Mouse (Mus musculus) hindbrain, embryonic 11.5 days (tissue): ENCODE measurements at regions not wholly inside any gene's neighbourhood (a gene's known extent, or its start where the extent isn't known, plus 50 kb on each side); places are given as distances from the start of the nearest gene placed in this dataset.

Experiments used
- ATAC-seq: fragments of 200-750 bp; cut with Nextera tagmentation; 2 replicates; pipeline ENCODE4 v1.8.0; 2017; ENCODE audit warnings: mild to moderate bottlenecking, moderate TSS enrichment, moderate library complexity; ENCODE audit not compliant: low FRiP score
- DNase-seq: peaks from one replicate; pipeline ENCODE4 v3.0.0-alpha.2; 2015; ENCODE audit warnings: low spot score
- H3K27ac ChIP-seq: fragments of 300-500 bp; sonication (generic); 2 replicates; pipeline ENCODE4 v1.5.1; 2014; ENCODE audit warnings: mild to moderate bottlenecking, low read depth, low read length
- H3K27me3 ChIP-seq: fragments of 300-500 bp; sonication (generic); 2 replicates; pipeline ENCODE4 v1.6.1; 2014; ENCODE audit warnings: mild to moderate bottlenecking, low read length, moderate library complexity, mixed read lengths; ENCODE audit not compliant: control insufficient read depth, insufficient read depth
- H3K36me3 ChIP-seq: fragments of 300-500 bp; sonication (generic); 2 replicates; pipeline ENCODE4 v1.6.1; 2014; ENCODE audit warnings: mild to moderate bottlenecking, low read length, moderate library complexity, mixed read lengths; ENCODE audit not compliant: control insufficient read depth, insufficient read depth
- H3K4me1 ChIP-seq: fragments of 300-500 bp; sonication (generic); replicated peaks from 2 replicates; pipeline ENCODE4 v1.6.1; 2014; ENCODE audit warnings: low read length, mixed read lengths; ENCODE audit not compliant: control insufficient read depth, insufficient read depth
- H3K4me2 ChIP-seq: fragments of 300-500 bp; sonication (generic); replicated peaks from 2 replicates; pipeline ENCODE4 v1.6.1; 2014; ENCODE audit warnings: mild to moderate bottlenecking, low read depth, low read length
- H3K4me3 ChIP-seq: fragments of 300-500 bp; sonication (generic); 2 replicates; pipeline ENCODE4 v1.5.1; 2014; ENCODE audit warnings: low read depth, low read length
- H3K9ac ChIP-seq: fragments of 300-500 bp; sonication (generic); 2 replicates; pipeline ENCODE4 v1.6.1; 2014; ENCODE audit warnings: low read depth, low read length
- H3K9me3 ChIP-seq: fragments of 300-500 bp; sonication (generic); 2 replicates; pipeline ENCODE4 v1.6.1; 2016; ENCODE audit warnings: low read length; ENCODE audit not compliant: control insufficient read depth
- WGBS: fragments of 180-500 bp; shearing (Covaris S2); extraction: QIAGEN DNeasy Blood & Tissue Kit; methylation state at CpG from one replicate; pipeline ENCODE4 v1.1.7; 2014; 5-methylcytosine and 5-hydroxymethylcytosine counted together

GRCm38 (mm10) chr3:57149156-57149555, 152.6 kb downstream of the Tm4sf1 start:
- Histone ChIP-seq H3K27ac (no peak overlapping the region), H3K4me3 (no peak overlapping the region), H3K9ac (no peak overlapping the region), H3K4me2 (no peak overlapping the region), H3K4me1 (no peaks in the 10 kb centered on the region), H3K36me3 (no peaks in the 10 kb centered on the region), H3K9me3 (no peaks in the 10 kb centered on the region), H3K27me3 (no peaks in the 10 kb centered on the region)
- 93% methylated on average over 3 of the region's 3 CpGs for WGBS
- no peak for ATAC-seq
- DNase-seq, result no peak

- Histone ChIP-seq H3K4me3 (peak overlapping the region; percentile 30), H3K36me3 (no peaks in the 10 kb centered on the region), H3K27me3 (no peaks in the 10 kb centered on the region), H3K4me2 (peak overlapping the region; percentile 38), H3K9ac (peak overlapping the region; percentile 20; the same call in 1 of the 2 replicates), H3K9me3 (no peaks in the 10 kb centered on the region), H3K4me1 (no peaks in the 10 kb centered on the region), H3K27ac (no peak overlapping the region)
- ATAC-seq (peak; percentile 92), DNase-seq (peak; percentile 50)
- 16% methylated on average over 24 of the region's 24 CpGs for WGBS
Measured at GRCm38 (mm10) chr3:57136847-57137246, 164.9 kb downstream of the Tm4sf1 start.

- 85% methylated on average over 2 of the region's 2 CpGs for WGBS
- H3K9me3 ChIP-seq, result no peaks in the 10 kb centered on the region
- H3K27me3 ChIP-seq, result no peaks in the 10 kb centered on the region
- no peaks in the 10 kb centered on the region for H3K4me1 ChIP-seq
- H3K9ac ChIP-seq, result no peak overlapping the region
- H3K4me3 ChIP-seq, result no peak overlapping the region
- no peaks in the 10 kb centered on the region for H3K36me3 ChIP-seq
- H3K27ac ChIP-seq, result no peak overlapping the region
- no peak for DNase-seq
- no peak overlapping the region for H3K4me2 ChIP-seq
- no peak for ATAC-seq
Measured at GRCm38 (mm10) chr3:57128606-57129005, 173.2 kb downstream of the Tm4sf1 start.

GRCm38 (mm10) chr3:57125792-57126485, 175.8 kb downstream of the Tm4sf1 start:
- ATAC-seq, result no peak
- no peak overlapping the region for H3K4me3 ChIP-seq
- no peak overlapping the region for H3K27ac ChIP-seq
- H3K27me3 ChIP-seq, result no peaks in the 10 kb centered on the region
- no peaks in the 10 kb centered on the region for H3K9me3 ChIP-seq
- H3K4me1 ChIP-seq, result no peaks in the 10 kb centered on the region
- whole genome bisulfite sequencing, result 79% methylated on average over 4 of the region's 4 CpGs
- no peaks in the 10 kb centered on the region for H3K36me3 ChIP-seq
- no peak for DNase-seq
- H3K4me2 ChIP-seq, result no peak overlapping the region
- H3K9ac ChIP-seq, result no peak overlapping the region

- ATAC-seq (no peak), DNase-seq (peak; percentile 21)
- no peak overlapping the region for H3K4me2 ChIP-seq
- no peak overlapping the region for H3K4me3 ChIP-seq
- no peak overlapping the region for H3K9ac ChIP-seq
- H3K36me3 ChIP-seq, result no peaks in the 10 kb centered on the region
- no peaks in the 10 kb centered on the region for H3K9me3 ChIP-seq
- H3K27ac ChIP-seq, result no peak overlapping the region
- H3K4me1 ChIP-seq, result no peaks in the 10 kb centered on the region
- 87% methylated on average over 1 of the region's 1 CpGs for whole genome bisulfite sequencing
- no peaks in the 10 kb centered on the region for H3K27me3 ChIP-seq
Measured at GRCm38 (mm10) chr3:57118016-57118415, 183.8 kb downstream of the Tm4sf1 start.

GRCm38 (mm10) chr3:57102254-57102653, 199.5 kb downstream of the Tm4sf1 start:
- Histone ChIP-seq H3K9ac (no peak overlapping the region), H3K36me3 (no peaks in the 10 kb centered on the region), H3K27ac (no peak overlapping the region), H3K4me3 (no peak overlapping the region), H3K9me3 (no peaks in the 10 kb centered on the region), H3K4me1 (no peaks in the 10 kb centered on the region), H3K4me2 (no peak overlapping the region), H3K27me3 (no peaks in the 10 kb centered on the region)
- 92% methylated on average over 2 of the region's 2 CpGs for WGBS
- ATAC-seq (no peak), DNase-seq (no peak)

- no peaks in the 10 kb centered on the region for H3K9me3 ChIP-seq
- no peaks in the 10 kb centered on the region for H3K4me1 ChIP-seq
- H3K27me3 ChIP-seq, result no peaks in the 10 kb centered on the region
- no peak overlapping the region for H3K27ac ChIP-seq
- no peak overlapping the region for H3K9ac ChIP-seq
- no peak for ATAC-seq
- DNase-seq, result no peak
- no peak overlapping the region for H3K4me3 ChIP-seq
- WGBS, result 88% methylated on average over 1 of the region's 1 CpGs
- no peaks in the 10 kb centered on the region for H3K36me3 ChIP-seq
- H3K4me2 ChIP-seq, result no peak overlapping the region
Measured at GRCm38 (mm10) chr3:57100515-57100914, 201.3 kb downstream of the Tm4sf1 start.

GRCm38 (mm10) chr3:57094936-57095335, 206.9 kb downstream of the Tm4sf1 start:
- Histone ChIP-seq H3K27me3 (no peaks in the 10 kb centered on the region), H3K36me3 (no peaks in the 10 kb centered on the region), H3K9me3 (no peaks in the 10 kb centered on the region), H3K4me3 (no peak overlapping the region), H3K27ac (no peak overlapping the region), H3K9ac (no peak overlapping the region), H3K4me1 (no peaks in the 10 kb centered on the region), H3K4me2 (no peak overlapping the region)
- no peak for DNase-seq
- WGBS, result 77% methylated on average over 3 of the region's 3 CpGs
- ATAC-seq, result no peak

- Histone ChIP-seq H3K9me3 (no peaks in the 10 kb centered on the region), H3K4me2 (no peak overlapping the region), H3K9ac (no peak overlapping the region), H3K27ac (no peak overlapping the region), H3K36me3 (no peaks in the 10 kb centered on the region), H3K4me3 (no peak overlapping the region), H3K27me3 (no peaks in the 10 kb centered on the region), H3K4me1 (no peaks in the 10 kb centered on the region)
- DNase-seq (no peak), ATAC-seq (no peak)
- 83% methylated on average over 1 of the region's 1 CpGs for WGBS
Measured at GRCm38 (mm10) chr3:57093201-57093940, 208.4 kb downstream of the Tm4sf1 start.
